Mouse (Mus musculus): ENCODE measurements around the gene Smoc1. TPM values are rescaled to one million over a fixed set of nuclear protein-coding genes. Genes with fewer than 3 reads are reported as not detected.

The Smoc1 gene
- polyA plus RNA-seq, 3 experiments from 2014 or later, result 0.32 TPM; not detected in 2

- no peak for ATAC-seq
Observed at GRCm38 (mm10) chr12:81170076-81170475, 143.5 kb downstream of the Smoc1 start.

DNA sequence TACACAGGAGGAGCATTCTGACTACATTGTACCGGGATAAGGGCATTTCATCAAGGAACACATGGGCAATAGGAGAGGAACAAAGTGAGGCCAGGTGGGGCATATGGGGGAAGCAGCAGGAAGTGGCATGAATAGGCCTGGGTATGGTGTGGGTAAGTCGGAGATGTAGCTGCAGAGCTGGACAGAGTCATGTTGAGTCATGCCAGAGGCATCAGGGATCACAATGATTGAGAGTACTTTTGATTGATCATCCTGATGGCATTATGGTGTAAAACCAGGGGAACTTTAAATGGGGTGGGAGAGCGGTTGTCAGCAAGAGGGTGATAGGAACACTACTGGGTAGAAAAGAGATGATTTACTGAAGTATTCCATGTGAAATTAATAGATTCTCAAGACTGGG is 146.4 kb downstream of the Smoc1 start:
- no peak for ATAC-seq

- no peak for ATAC-seq
Observed at GRCm38 (mm10) chr12:81173893-81174292, 147.3 kb downstream of the Smoc1 start.

DNA sequence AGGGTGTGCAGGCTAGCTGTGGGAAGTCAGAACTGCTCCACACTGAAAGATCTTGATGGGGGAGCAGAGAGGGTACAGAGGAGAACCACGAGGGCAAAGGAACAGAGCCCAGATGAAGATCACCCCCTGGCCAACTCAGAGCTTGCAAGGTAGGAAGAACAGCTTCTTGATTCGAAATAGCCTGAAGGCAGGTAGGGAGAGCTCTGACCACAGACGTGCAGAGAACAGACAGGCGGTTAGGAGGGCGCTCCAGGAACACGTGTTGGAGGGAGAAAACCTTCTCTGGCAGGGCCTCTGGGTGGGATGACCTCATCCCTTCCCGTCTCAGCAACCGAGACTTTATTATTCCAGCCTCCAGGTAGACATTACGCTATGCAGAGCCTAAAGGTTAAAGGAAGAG is 148.6 kb downstream of the Smoc1 start:
- no peak for ATAC-seq

DNA sequence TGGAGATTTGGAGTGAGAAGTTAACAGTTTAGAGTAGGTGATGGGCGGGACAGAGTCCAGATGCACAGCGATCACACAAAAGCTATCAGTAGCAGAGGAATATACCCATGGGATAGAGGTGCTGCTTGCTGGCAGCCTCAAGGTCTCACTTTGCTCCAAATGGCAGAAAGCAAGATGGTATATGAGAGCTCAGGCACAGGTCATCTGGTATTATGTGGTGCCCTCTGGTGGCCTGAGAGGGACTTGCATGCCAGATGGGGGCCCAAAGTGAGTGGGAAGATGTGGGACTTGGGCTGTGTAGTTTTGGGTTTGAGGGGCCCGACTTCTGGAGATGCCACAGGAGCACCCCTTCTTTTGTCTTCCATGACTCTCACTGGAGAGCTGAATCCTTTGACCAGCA is 155.5 kb downstream of the Smoc1 start:
- no peak for ATAC-seq

DNA sequence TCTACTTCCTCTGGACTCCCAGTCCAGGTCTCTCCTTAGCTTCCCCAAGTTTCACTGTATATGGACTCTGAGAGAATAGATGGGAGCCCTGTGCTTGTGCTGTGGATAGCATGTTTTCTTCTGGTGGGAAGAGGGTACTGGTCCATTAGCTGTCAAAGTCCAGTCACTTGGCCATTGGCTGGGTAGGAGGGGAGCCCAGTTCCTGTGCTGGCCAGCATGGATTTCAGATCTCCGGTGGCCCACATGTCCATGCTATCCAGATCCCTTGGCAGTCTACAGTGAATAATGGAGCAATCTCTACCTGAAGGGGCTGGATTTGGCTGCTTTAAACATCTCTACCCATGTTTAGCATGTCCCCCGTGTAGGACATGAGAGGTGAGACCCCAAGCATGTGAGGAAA is 158.4 kb downstream of the Smoc1 start:
- no peak for ATAC-seq

DNA sequence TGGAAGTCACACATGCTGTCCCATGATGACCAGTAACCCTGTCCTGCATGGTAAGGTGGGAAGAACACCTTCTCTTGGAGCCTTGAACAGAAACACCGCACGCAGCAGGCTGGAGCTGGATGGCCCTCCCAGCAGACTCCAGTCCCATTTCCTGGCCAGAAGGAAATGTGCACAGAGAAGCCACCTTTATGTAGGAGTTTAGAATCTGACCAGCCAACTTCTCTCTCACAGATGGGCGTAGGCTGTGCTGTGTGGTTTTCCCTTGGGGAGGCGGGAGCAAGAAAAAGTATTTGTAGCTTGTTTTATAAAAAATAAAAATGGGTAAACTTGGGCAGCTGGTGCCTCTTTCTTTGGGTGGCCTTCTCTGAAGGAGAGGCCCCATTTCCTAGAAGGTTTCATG is 159.5 kb downstream of the Smoc1 start:
- no peak for ATAC-seq

GRCm38 (mm10) chr12:81186668-81187067 is 160.1 kb downstream of the Smoc1 start:
- no peak for ATAC-seq

- ATAC-seq, result no peak
Observed at GRCm38 (mm10) chr12:81188423-81188822, 161.8 kb downstream of the Smoc1 start.

- no peak for ATAC-seq
Observed at GRCm38 (mm10) chr12:81188996-81189395, 162.4 kb downstream of the Smoc1 start.

DNA sequence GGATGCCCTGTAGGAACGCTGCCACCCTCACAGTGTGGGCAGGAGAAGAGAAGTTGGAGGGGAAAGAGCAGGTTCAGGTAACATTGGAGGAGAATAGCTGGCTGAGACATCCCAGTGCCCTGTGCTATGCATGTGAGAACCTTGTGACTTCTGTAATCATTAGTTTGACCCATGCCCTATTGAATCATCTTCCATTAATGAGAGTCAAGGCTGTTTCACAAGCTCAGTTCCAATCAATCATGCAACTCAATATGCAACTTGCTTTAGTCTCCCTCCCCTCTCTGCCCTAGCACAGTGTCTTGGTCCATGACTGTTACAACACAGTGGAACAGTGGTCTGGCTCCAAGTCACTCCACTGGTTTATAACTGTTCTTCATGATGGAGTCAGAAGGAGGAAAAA is 163.0 kb downstream of the Smoc1 start:
- ATAC-seq, result no peak

DNA sequence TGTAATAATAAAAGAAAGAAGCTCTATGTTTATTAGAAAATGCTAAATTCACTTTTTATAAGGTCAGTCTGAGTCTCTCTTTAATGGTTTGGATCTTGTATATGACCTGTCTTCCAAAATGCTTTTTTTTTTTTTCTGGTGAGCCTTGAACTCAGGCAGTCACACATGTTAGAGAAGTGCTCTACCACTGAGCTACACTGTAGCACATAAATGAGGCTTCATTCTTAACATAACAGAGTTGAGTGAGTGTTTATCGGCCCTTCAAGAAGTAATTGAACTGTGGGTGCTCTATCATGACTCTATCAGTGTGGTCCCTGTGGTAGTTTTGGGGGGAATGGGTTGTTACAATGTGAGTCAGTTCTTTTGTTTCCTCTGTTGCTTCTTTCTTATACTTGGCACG is 167.4 kb downstream of the Smoc1 start:
- no peak for ATAC-seq

DNA sequence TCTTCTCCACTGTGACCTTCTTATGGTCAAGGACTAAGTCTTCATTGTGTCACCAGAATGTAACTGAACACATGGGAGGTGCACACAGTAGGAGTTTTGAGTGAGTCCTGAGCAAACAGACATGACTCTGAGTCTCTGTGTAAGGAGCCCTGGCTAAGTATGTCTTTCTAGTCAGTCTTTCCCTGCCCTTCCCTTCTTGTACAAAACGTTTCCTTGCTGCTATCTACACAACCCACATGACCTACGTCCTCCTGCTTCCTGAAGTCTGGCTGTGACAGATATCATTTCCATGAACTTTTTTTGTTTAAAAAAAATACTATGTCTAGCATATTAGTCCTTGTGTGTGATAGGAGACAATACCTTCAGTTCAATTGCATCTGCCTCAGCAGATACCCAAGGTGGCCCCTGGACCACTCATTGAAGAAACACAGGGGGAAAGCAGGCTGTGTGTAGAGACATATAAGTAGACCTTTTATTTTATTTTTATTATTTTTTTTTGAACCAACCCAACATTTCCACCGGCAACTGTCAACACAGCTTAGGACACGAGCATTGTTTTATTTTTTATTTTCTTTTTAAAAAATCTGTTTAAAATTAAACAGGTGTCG is 171.0 kb downstream of the Smoc1 start:
- no peak for ATAC-seq

- no peak for ATAC-seq
Observed at GRCm38 (mm10) chr12:81199280-81199955, 172.8 kb downstream of the Smoc1 start.

GRCm38 (mm10) chr12:81203226-81203625 is 176.6 kb downstream of the Smoc1 start:
- no peak for ATAC-seq

DNA sequence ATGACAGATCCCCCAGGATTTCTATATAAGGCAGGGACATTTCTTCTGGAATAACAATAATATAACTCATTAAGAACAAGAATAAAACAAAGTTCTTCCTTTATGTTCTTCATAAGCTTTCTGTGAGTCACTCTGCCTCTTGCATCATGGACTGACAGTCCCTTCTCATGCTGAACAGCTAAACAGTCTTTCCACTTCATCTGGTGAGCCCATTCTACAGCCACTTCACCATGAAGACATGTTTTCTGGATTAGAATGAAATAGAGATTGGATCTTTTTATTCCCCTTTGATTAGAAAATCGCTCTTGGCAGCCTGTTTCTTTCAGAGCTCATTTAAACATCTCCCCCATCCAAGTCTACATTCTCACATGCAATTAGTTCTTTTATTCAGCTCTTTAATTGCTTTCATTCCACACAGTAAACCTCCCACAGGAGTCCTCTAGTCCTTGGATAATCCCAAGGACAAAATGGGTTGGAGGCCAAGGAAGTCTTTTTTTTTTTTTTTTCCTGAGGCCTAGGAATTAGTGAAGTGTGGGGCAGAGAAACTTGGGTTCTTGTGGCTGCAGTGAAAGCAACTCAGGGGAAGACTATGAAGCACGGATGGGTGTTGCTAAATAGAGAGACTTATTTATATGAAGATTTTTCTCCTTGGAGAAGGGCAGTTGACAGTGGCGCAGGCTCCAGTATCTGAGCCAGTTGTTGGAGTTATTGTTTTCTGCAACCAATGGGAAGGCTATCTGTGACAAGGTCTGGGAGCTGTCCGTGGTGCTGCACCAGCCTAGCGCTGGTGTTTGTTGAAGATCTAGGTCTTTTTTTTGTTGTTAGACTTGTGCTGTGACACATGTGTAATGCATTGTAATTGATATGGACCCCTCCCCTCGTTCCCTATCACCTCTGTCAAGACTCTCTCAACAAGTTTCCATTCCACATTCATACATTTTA is 179.3 kb downstream of the Smoc1 start:
- no peak for ATAC-seq

DNA sequence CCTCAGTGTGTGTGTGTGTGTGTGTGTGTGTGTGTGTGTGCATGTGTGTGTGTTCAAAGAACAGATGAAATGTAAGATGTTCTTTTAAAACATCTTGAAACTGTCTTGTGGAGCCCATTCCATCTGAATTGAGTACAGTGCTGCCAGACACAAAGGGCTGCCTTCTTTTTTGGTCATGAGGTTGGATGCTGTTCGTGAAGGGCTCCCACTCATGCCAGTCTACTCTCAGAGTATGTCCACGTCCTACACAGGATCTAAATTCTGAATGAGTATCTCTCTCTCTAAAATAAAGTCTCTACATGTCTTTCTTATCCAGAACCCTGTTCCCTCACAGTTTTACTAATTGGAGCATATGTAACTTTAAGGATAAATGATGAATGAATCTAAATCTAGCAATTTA is 182.0 kb downstream of the Smoc1 start:
- no peak for ATAC-seq

GRCm38 (mm10) chr12:81219339-81219738 is 192.7 kb downstream of the Smoc1 start:
- ATAC-seq, result no peak

GRCm38 (mm10) chr12:81223276-81223675 is 196.7 kb downstream of the Smoc1 start:
- no peak for ATAC-seq

- no peak for ATAC-seq
Observed at GRCm38 (mm10) chr12:81224843-81225242, 198.2 kb downstream of the Smoc1 start.

DNA sequence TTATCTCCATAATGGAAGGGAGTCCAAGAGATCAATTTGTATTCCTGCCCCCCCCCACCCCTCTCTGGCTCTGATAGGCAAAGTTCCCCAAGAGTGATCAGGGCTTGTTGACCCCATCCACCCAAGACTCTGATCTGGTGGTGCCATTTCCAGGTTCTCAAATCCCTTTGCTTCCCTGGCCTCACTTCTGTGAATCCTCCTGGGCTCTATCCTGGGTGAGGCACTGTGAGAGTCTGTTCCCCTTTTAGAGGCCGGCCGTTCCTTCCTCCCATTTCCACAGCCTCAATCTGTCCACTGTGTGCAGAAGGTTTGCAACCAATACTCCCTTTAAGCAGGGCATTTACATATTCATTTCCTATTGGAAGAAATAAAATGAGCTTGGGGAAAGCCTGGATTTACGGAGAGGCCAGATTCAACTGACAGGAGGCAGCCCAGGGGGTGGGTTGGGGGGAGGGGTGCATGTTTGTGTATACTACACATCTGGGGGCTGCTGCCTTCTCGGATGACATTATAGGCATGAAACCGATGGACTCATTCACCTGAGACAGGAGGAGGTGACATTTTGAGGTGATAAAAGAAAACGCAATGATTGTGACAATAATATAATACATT is 199.5 kb downstream of the Smoc1 start:
- ATAC-seq, result no peak

- ATAC-seq, result no peak
Observed at GRCm38 (mm10) chr12:81226590-81226989, 200.0 kb downstream of the Smoc1 start.

Measured in inflammation-experienced regulatory T-cells, adult 6 months (primary cell).